Mouse (Mus musculus) layer of hippocampus, adult 6 months (tissue): ENCODE data around the gene Rab3gap2. TPM values are rescaled to one million over a fixed set of nuclear protein-coding genes. Genes with fewer than 3 reads are reported as not detected.

Experiments used
- long read RNA-seq, 2 experiments: library from polyadenylated mRNA; unstranded; transcript quantifications; one replicate each; pipeline ENCODE4 v2.0.0; 2019 to 2020
- microRNA-seq: library from miRNA; unstranded; fragments of <30 nt; microRNA quantifications from one replicate; pipeline ENCODE4 v1.2.0, GENCODE M21; 2020
- polyA plus RNA-seq: library from polyadenylated mRNA; unstranded; fragments of <200 nt; fragmentation: Nextera tagmentation; gene quantifications from 2 replicates; pipeline ENCODE4 v1.2.3, GENCODE M21; 2021

Gene Rab3gap2
- 13.1 and 15.8 TPM in 2 replicates for polyA plus RNA-seq
- long read RNA-seq, experiment 1, full-length matches to known transcripts: 7 of 37 reads
- long read RNA-seq, experiment 1, partial matches to known transcripts: 20 of 37 reads
- long read RNA-seq, experiment 1, other reads (novel, unspliced or antisense): 10 of 37 reads
- long read RNA-seq, experiment 2, full-length matches to known transcripts: 107 of 156 reads
- long read RNA-seq, experiment 2, partial matches to known transcripts: 25 of 156 reads
- long read RNA-seq, experiment 2, other reads (novel, unspliced or antisense): 24 of 156 reads

GRCm38 (mm10) chr1:185203909-185204661 is at the start of gene Rab3gap2:
Gene Rab3gap2 (plus strand): TSS chr1:185204117.

GRCm38 (mm10) chr1:185328721-185329610 is 125.0 kb downstream of the Rab3gap2 start, which contains the start of gene Iars2:
Gene Iars2 (minus strand): TSS chr1:185329396.

GRCm38 (mm10) chr1:185331983-185332430 is 128.1 kb downstream of the Rab3gap2 start, which contains the start of gene Bpnt1:
Gene Bpnt1 (plus strand): TSS chr1:185332149.

Small RNA genes within 50 kb of the gene (microRNA-seq; reads per million reads assigned to microRNA genes)
- not detected for gene Mir194-1
- not detected for gene Mir215
- 426 reads per million, percentile 73 among the genes with 10 or more reads in this experiment for gene Mir664

Other genes with a start within 250 kb of the Rab3gap2 start
- gene Mark1, start 204.5 kb upstream of the Rab3gap2 start, polyA plus RNA-seq: 5.6 and 6.5 TPM in 2 replicates
- gene Iars2, start 125.3 kb downstream of the Rab3gap2 start, polyA plus RNA-seq: 11.8 and 13.3 TPM in 2 replicates
- gene Bpnt1, start 128.0 kb downstream of the Rab3gap2 start, polyA plus RNA-seq: 39.3 and 43.2 TPM in 2 replicates
- gene Eprs, start 158.9 kb downstream of the Rab3gap2 start, polyA plus RNA-seq: 58.5 and 69.4 TPM in 2 replicates